Mouse (Mus musculus) right cerebral cortex, postnatal 25 days (tissue): Measurements from ENCODE around the gene Tac1.
"Not testable (repeated sequence)": the region's sequence is repeated elsewhere in the genome, so short reads cannot be mapped to it uniquely, and the experiment has no call there.

Source experiments
- DNase-seq: peaks from one replicate; pipeline ENCODE4 v3.0.0; 2022

Tac1 gene

GRCm38 (mm10) chr6:7554829-7555391, at the start of gene Tac1:
TSS of gene Tac1 (plus strand) at chr6:7554879.
- DNase-seq = no peak

GRCm38 (mm10) chr6:7543511-7543910, 11.2 kb upstream of the Tac1 start:
- not testable (repeated sequence) for DNase-seq

GRCm38 (mm10) chr6:7555688-7556476, 1.2 kb downstream of the Tac1 start:
- no peak for DNase-seq

DNA sequence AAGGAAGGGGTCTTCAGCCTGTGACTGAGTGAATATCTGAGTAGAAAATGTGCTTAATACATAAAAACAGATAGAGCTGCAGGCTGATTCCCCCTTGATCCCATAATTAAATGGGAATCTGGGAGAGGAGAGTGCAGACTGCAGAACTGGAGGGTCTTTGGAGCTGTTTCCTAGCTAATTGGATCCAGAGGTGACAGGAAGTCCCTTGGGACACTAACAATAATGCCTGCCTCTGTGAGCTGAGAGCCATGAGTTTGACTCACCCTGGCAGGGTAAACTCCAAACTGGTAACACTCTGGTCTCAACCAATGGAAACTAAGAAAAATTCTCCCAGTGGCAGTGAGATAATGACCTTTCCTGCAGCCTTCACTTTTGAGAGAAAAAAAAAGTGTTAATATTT, 3.5 kb downstream of the Tac1 start:
- DNase-seq = no peak

GRCm38 (mm10) chr6:7562524-7562923, 7.8 kb downstream of the Tac1 start:
- no peak for DNase-seq

GRCm38 (mm10) chr6:7564537-7564936, 9.9 kb downstream of the Tac1 start:
- no peak for DNase-seq

DNA sequence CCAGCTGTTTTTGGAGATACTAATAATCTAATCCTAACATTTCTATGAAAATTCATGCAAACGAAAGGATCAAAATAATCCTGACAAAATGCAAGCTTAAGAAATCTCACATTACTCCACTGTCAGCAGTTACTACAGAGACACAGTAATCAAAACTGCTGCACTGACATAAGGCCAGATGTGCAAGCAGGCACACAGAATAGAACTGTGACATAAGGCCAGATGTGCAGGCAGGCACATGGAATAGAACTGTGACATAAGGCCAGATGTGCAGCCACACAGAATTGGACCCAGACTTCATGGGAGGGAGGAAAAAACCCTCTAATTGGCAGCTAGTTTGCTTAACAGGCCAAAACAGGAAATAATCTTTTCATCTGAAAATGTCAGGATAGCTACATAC, 16.5 kb downstream of the Tac1 start:
- DNase-seq = no peak

DNA sequence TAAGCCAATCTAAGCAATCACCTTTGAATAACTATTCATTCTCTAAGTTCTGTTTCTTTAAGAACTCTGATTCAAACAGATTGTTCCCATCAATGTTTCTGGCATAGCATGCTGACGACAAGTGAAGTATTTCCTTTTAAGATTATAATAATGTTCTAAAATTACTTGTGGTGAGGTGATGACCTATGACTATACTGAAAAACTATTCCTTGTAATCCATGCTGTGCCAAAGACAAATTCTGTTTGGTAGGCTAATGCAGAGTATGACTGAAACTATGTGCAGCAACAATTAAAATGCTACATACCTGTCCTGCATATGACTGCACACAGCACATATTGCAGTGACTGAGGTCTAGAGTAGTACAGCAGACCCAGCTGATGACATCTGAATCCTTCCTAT, 23.4 kb downstream of the Tac1 start:
- no peak for DNase-seq

DNA sequence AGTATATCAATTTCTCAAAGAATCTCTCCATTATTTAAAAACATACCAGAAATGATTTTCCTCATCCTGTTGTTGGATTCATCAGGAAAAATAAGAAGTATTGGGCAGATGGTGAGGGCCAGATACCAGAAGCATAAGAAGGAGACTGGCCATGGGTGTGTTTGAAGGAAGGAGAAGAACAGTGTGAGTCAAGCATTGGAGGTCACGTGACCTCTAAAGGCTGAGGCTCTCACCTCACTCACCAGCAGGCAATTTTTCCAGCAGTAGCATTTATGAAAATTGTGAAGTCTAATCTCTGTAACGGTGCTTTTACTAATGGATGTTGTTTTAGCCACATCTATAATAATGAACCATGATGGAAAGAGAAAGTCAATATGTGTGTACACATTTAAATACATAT, 39.8 kb downstream of the Tac1 start:
- DNase-seq = no peak

- DNase-seq = no peak
These were observed 43.7 kb downstream of the Tac1 start for GRCm38 (mm10) chr6:7598416-7598815.

GRCm38 (mm10) chr6:7600228-7600627, 45.5 kb downstream of the Tac1 start:
- no peak for DNase-seq

DNA sequence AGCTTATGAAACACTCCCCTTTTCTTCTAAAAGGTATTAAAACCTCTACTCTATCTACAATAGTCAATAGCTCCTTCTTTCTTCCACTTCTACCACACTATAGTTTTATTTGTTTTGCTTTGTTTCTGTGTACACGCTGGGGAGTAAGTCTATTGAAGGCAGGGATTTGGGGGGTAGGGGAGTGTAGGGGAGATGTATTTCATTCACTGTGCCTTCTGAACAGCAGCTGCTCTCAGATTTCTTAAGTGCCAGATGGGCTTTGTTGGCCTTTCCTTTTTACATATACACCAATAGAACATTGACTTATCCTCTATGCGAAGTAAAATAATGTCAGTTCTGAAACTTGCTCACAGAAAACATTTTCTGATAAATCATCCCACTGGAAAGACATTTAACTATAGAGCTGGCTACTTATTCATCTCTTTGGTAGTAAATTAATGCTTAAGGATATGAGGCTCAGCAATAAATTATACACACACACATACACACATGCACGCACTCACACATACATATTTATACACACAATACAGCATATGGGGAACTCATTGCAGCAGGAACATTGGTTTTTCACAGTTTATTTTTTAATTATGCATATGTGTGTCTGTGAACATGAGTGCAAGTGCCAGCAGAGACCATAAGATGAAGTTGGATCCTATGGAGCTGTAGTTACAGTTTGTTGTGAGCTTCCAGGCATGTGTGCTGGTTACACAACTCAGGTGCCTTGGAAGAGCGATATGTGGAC, 46.8 kb downstream of the Tac1 start:
- no peak for DNase-seq

DNA sequence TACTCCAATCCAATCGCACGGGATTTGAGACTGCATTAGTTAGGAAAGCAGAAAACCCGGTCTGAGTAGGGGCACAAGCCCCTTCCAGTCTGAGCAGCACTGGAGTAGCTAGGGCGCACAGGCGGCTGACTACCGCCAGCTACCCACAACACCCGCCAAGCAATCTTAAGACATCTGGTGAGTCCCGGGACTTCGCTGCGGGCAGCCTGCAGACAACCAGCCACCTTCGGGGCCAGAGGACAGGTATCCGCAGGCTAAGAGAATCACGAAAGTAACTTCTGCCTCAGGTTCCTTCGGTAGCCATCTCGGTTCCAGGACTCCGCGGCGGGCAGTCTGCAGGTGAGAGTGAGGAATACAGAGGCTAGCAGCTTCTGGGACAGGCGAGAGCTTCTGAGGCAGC, 59.0 kb downstream of the Tac1 start:
- not testable (repeated sequence) for DNase-seq
